ENCODE assay signal across 9 mouse cellular contexts in the genomic region with DNA sequence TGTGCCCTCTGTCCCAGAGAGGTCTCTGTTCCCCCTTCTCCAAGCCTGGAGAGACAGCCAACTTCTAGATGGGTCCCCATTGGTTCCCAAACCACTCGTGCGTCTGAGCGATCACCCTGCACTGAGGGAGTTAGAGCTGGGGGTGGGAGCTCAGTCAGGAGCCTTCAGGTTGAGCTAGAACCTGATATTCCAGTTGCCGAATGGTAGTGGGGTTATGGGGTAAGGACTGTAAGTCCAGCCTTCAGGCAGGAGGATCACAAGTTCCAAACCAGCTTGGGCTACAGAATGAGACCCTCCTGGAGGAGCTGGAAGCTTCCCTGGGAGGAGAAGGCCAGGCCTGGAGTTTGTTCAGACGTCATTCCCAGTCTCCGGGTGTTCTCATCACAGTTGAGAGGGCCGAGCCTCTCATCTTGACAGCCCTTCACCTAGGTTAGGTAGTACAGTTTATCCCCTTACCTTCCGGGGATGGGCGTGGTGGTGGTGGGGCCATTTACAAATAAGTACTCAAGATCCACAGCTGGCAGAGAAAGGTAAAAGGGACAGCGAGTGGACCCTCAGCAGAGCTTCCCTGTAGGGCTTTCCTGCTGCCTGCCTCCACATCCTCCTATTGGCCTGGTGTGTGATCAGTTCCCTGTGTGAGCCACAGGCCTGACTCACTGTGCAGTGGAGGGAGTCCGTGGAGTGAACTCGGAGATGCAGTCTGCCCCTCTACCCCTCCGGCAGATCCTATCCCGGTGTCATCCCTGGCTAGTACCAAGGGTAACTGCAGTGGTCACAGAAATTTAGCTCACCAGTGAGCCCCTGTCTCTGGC. TPM values are rescaled to one million over a fixed set of nuclear protein-coding genes. Genes with fewer than 3 reads are reported as not detected.
DNase-seq lines count a peak whose midpoint lies in the region; ATAC-seq and TF ChIP-seq lines count a peak whose summit lies in the region.
"Had no signal": no experiment of that assay in that cellular context is flagged by ENCODE, and none has a peak within 500 bp of the region (broad histone marks: within the 10 kb centered on the region; RNA-seq: fewer than 3 reads in every experiment).

No protein-coding gene starts in this region.

- no peak overlapping the region for H3K4me3 ChIP-seq in layer of hippocampus, adult 2 months
- no peak overlapping the region for H3K4me3 ChIP-seq in embryonic facial prominence, embryonic 15.5 days (replicated peaks)
- H3K4me3 ChIP-seq in liver, embryonic 13.5 days (replicated peaks), result no peak overlapping the region

- peak; percentile 49 for DNase-seq in adrenal gland, postnatal 14 days
- no peak for DNase-seq in adrenal gland, postnatal 4 days (ENCODE audit: low spot score in 2 of 2)
- DNase-seq in layer of hippocampus, adult 2 months (ENCODE audit: low spot score in 2 of 2), result no peak
- no peak for DNase-seq in layer of hippocampus, adult 8-10 months (ENCODE audit: low spot score in 2 of 2)
- no peak for DNase-seq in liver, embryonic 13.5 days
- no peak for DNase-seq in ovary, postnatal 36 days (ENCODE audit: low spot score)
- DNase-seq in thymus, postnatal 0 days (ENCODE audit: low spot score), result no peak

- peaks cover 40% of the 10 kb centered on the region for H3K4me1 ChIP-seq in embryonic facial prominence, embryonic 15.5 days
- peaks cover 65% of the 10 kb centered on the region for H3K4me1 ChIP-seq in liver, embryonic 13.5 days (replicated peaks)

- H3K27me3 ChIP-seq in embryonic facial prominence, embryonic 15.5 days, result no peaks in the 10 kb centered on the region
- no peaks in the 10 kb centered on the region for H3K27me3 ChIP-seq in liver, embryonic 13.5 days

- peaks cover 13% of the 10 kb centered on the region for H3K36me3 ChIP-seq in embryonic facial prominence, embryonic 15.5 days
- H3K36me3 ChIP-seq in liver, embryonic 13.5 days, result peaks cover 20% of the 10 kb centered on the region

- WGBS in embryonic facial prominence, embryonic 15.5 days, result 64% methylated on average over 14 of the region's 14 CpGs
- WGBS in liver, embryonic 13.5 days (ENCODE audit: insufficient replicate concordance), result 82% methylated on average over 14 of the region's 14 CpGs

- no peak overlapping the region for H3K9ac ChIP-seq in embryonic facial prominence, embryonic 15.5 days
- H3K9ac ChIP-seq in liver, embryonic 13.5 days, result no peak overlapping the region
- H3K9ac ChIP-seq: liver, embryonic 14.5 days had no signal

- no peak for TF ChIP-seq CTCF in layer of hippocampus, adult 2 months (conservative IDR thresholded peaks at IDR 0.05)

- peak overlapping the region; percentile 68 for H3K27ac ChIP-seq in layer of hippocampus, adult 2 months
- H3K27ac ChIP-seq in embryonic facial prominence, embryonic 15.5 days (replicated peaks), result peak overlapping the region; percentile 88
- peak overlapping the region; percentile 67 for H3K27ac ChIP-seq in liver, embryonic 13.5 days
- H3K27ac ChIP-seq: liver, embryonic 14.5 days had no signal

- ATAC-seq in embryonic facial prominence, embryonic 15.5 days (ENCODE audit: insufficient number of reproducible peaks, low FRiP score, low TSS enrichment, low read depth), result no peak
- no peak for ATAC-seq in liver, embryonic 13.5 days (ENCODE audit: low read depth)

- H3K9me3 ChIP-seq in embryonic facial prominence, embryonic 15.5 days (replicated peaks), result no peaks in the 10 kb centered on the region
- no peaks in the 10 kb centered on the region for H3K9me3 ChIP-seq in liver, embryonic 13.5 days (replicated peaks)

- no peak overlapping the region for H3K4me2 ChIP-seq in embryonic facial prominence, embryonic 15.5 days (replicated peaks)
- no peak overlapping the region for H3K4me2 ChIP-seq in liver, embryonic 13.5 days

RNA-seq across cellular contexts. Expression of a gene that starts 7.9 kb away (rescaled TPM):
- 3.9 and 5.6 TPM in 2 replicates for total RNA-seq in adrenal gland, postnatal 14 days (2021)
- 10 to 100 TPM; 10.4 to 11.8 TPM for total RNA-seq in adrenal gland, postnatal 4 days (2021)
- total RNA-seq in layer of hippocampus, adult 2 months (2021), result 10 to 100 TPM in 1 of 2 experiments, 1 to 10 TPM in 1; 9.7 to 16.0 TPM
- total RNA-seq in layer of hippocampus, adult 8-10 months (2022), result 10 to 100 TPM in 3 of 4 experiments, 1 to 10 TPM in 1; 9.4 to 15.1 (median 11.6) TPM
- polyA plus RNA-seq in embryonic facial prominence, embryonic 15.5 days (2015; fragmentation: Nextera tagmentation; extraction: Ambion mirVana), result 14.0 and 14.1 TPM in 2 replicates
- polyA plus RNA-seq in liver, embryonic 13.5 days (2015; fragmentation: Nextera tagmentation; extraction: Ambion mirVana), result 6.3 and 7.7 TPM in 2 replicates
- 6.9 and 8.9 TPM in 2 replicates for polyA plus RNA-seq in thymus, postnatal 0 days (2015; fragmentation: Nextera tagmentation; extraction: Ambion mirVana)

RNA-seq across cellular contexts. Expression of a gene that starts 24.1 kb away (rescaled TPM):
- 57.8 and 62.1 TPM in 2 replicates for total RNA-seq in adrenal gland, postnatal 14 days (2021)
- 10 to 100 TPM; 50.6 to 53.4 TPM for total RNA-seq in adrenal gland, postnatal 4 days (2021)
- 10 to 100 TPM; 48.5 to 50.8 TPM for total RNA-seq in layer of hippocampus, adult 2 months (2021)
- total RNA-seq in layer of hippocampus, adult 8-10 months (2022), result 10 to 100 TPM; 39.0 to 51.3 (median 45.9) TPM
- polyA plus RNA-seq in embryonic facial prominence, embryonic 15.5 days (2015; fragmentation: Nextera tagmentation; extraction: Ambion mirVana), result 5.9 and 6.1 TPM in 2 replicates
- 2.6 and 3.0 TPM in 2 replicates for polyA plus RNA-seq in liver, embryonic 13.5 days (2015; fragmentation: Nextera tagmentation; extraction: Ambion mirVana)
- 4.9 and 5.9 TPM in 2 replicates for polyA plus RNA-seq in thymus, postnatal 0 days (2015; fragmentation: Nextera tagmentation; extraction: Ambion mirVana)

RNA-seq across cellular contexts. Expression of a gene that starts 30.8 kb away (rescaled TPM):
- total RNA-seq in adrenal gland, postnatal 14 days (2021), result 14.4 and 30.4 TPM in 2 replicates
- 10 to 100 TPM; 13.4 to 14.2 TPM for total RNA-seq in adrenal gland, postnatal 4 days (2021)
- 100 to 1,000 TPM; 142 to 156 TPM for total RNA-seq in layer of hippocampus, adult 2 months (2021)
- 100 to 1,000 TPM; 121 to 133 (median 125) TPM for total RNA-seq in layer of hippocampus, adult 8-10 months (2022)
- 2.7 TPM in 2 replicates for polyA plus RNA-seq in embryonic facial prominence, embryonic 15.5 days (2015; fragmentation: Nextera tagmentation; extraction: Ambion mirVana)
- polyA plus RNA-seq in liver, embryonic 13.5 days (2015; fragmentation: Nextera tagmentation; extraction: Ambion mirVana), result 3.0 TPM in 2 replicates
- polyA plus RNA-seq in thymus, postnatal 0 days (2015; fragmentation: Nextera tagmentation; extraction: Ambion mirVana), result 56.9 and 59.8 TPM in 2 replicates

RNA-seq across cellular contexts. Expression of a gene that starts 38.7 kb away (rescaled TPM):
- total RNA-seq in adrenal gland, postnatal 14 days (2021), result 77.8 and 84.9 TPM in 2 replicates
- 10 to 100 TPM; 58.4 to 64.4 TPM for total RNA-seq in adrenal gland, postnatal 4 days (2021)
- 10 to 100 TPM; 87.1 to 91.0 TPM for total RNA-seq in layer of hippocampus, adult 2 months (2021)
- 10 to 100 TPM; 88.4 to 98.2 (median 94.7) TPM for total RNA-seq in layer of hippocampus, adult 8-10 months (2022)
- polyA plus RNA-seq in embryonic facial prominence, embryonic 15.5 days (2015; fragmentation: Nextera tagmentation; extraction: Ambion mirVana), result 23.4 and 27.9 TPM in 2 replicates
- 60.4 and 62.2 TPM in 2 replicates for polyA plus RNA-seq in liver, embryonic 13.5 days (2015; fragmentation: Nextera tagmentation; extraction: Ambion mirVana)
- 22.0 and 23.5 TPM in 2 replicates for polyA plus RNA-seq in thymus, postnatal 0 days (2015; fragmentation: Nextera tagmentation; extraction: Ambion mirVana)

RNA-seq across cellular contexts. Expression of a gene that starts 38.7 kb away (rescaled TPM):
- 9.3 and 11.2 TPM in 2 replicates for total RNA-seq in adrenal gland, postnatal 14 days (2021)
- total RNA-seq in adrenal gland, postnatal 4 days (2021), result 1 to 10 TPM; 8.7 to 8.9 TPM
- total RNA-seq in layer of hippocampus, adult 2 months (2021), result 10 to 100 TPM in 1 of 2 experiments, 1 to 10 TPM in 1; 9.3 to 10.2 TPM
- 10 to 100 TPM; 11.0 to 15.3 (median 12.8) TPM for total RNA-seq in layer of hippocampus, adult 8-10 months (2022)
- polyA plus RNA-seq in embryonic facial prominence, embryonic 15.5 days (2015; fragmentation: Nextera tagmentation; extraction: Ambion mirVana), result 7.6 and 9.0 TPM in 2 replicates
- polyA plus RNA-seq in liver, embryonic 13.5 days (2015; fragmentation: Nextera tagmentation; extraction: Ambion mirVana), result 0.28 and 0.50 TPM in 2 replicates
- polyA plus RNA-seq in thymus, postnatal 0 days (2015; fragmentation: Nextera tagmentation; extraction: Ambion mirVana), result 1.2 and 1.3 TPM in 2 replicates
